Mouse (Mus musculus) frontal cortex, postnatal 25 days (tissue): Measurements from ENCODE around the gene Hnf4a.

Experiments used
- DNase-seq, 2 experiments: peaks; one replicate each; pipeline ENCODE4 v3.0.0; 2022; ENCODE audit warnings: low spot score in 2 of 2

Hnf4a gene

DNA sequence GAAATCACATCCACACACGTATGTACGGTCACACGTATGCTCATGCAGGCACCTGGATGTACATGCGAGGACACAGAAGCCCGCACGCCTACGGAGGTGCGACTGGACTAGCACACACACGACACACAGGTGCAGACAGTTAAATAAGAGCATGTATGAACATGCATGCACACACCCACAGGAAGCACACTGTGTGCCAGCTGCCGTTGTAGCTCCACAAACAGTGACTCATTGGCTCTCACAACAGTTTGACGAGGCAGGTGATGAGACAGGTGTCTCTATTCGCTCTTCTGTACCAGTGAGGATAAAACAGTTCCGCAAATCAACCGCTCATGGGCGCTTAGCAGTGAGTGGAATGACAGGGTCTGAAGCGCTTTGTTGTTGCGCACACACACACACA, 16.0 kb upstream of the Hnf4a start:
- DNase-seq, result no peak

DNA sequence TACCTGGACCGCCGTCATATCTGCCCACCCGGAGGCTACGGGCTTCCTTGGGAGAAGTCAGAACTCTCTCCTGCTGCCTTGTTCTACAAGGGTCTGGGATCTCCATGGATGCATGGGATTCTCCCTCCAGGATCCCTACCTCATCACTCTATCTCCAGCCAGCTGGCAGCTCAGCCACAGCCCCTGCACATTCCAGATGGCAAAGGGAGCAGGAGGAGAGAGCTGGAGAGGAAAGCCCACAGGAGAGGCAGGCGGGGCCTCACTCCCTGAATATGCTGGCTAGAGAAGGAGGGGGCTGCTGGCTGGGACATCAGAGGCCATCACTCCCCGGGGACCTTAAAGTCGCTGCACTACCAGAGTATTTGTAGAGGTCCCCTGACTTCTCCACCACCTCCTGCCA, 15.3 kb upstream of the Hnf4a start:
- no peak for DNase-seq

DNA sequence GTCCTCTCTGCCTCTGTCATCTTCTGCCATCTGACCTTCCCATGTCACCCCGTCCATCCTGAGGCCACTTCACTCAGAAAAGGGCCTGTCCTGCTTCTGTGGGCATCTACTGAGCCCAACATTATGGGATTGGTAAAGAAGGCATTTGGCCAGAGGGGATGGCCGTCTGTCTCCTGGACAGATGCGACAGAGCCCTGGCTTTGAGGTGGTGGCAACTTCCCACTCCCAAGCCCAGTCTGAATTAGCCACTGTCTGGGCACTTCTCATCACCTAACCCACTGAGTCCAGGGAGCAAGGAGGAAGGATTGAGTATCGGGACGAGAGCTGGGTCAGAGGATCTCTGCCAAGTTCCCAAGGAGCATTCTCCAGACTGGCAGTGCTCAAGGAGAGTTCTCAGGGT, 14.6 kb upstream of the Hnf4a start, which contains the start of gene R3hdml:
TSS of gene R3hdml (plus strand) at position 301 of the 400 bp plus-strand sequence.
- DNase-seq, result no peak

DNA sequence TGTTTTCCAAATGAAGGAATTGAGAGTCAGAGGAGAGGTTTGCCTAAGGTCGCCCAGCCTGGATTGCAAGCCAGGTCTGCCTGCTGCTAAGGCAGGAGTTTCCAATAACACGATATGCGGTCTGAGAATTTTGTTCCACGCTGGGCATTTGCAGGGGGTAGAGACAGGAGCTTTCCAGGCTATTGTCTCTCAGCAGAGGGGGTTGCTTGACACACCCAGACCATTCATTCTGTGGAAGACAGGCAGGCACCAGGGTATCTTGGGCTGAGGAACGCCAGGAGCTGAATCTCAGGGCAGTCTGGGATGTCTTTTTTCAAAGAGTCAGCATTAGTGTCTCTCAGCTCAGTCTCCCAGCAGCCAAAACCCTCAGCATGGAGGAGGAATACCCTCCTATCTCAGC, 13.6 kb upstream of the Hnf4a start:
- DNase-seq, result no peak

- no peak for DNase-seq
These were observed 12.6 kb upstream of the Hnf4a start for GRCm38 (mm10) chr2:163493976-163494375.

DNA sequence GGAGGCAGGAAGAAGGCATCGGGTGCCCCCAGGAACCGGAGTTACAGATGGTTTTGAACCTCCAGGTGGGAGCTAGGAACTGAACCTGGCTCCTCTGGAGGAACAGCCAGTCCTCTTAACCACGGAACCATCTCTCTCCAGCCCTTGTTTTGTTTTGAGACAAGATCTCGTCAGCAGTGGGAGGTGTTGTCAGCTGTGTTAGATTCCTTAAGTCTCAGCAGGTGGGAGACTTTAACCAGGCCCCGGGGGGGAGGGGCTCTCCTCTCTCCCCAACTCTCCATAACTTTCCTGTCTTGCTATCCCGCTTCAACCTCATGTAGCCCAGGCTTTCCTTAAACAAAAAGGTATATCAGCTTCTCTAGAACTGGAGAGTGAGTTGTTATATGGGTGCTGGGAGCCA, 12.2 kb upstream of the Hnf4a start:
- no peak for DNase-seq

DNA sequence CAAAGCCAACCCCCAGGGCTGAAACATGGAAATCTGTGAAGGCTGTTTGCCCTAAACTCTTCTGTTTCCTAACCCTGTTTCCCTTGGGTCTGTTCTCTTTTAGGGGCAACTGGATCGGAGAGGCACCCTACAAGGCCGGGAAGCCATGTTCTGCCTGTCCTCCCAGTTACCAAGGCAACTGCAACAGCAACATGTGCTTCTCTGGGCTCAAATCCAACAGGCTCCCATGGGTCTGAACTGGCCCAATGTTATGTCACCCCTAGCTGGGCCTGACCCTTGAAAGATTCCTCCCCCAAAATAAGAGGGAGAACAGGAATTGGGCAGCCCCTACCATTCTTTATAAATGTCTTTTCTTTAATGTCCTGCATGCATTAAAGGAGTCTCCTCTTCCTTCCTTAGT, 4.4 kb upstream of the Hnf4a start:
- no peak for DNase-seq

GRCm38 (mm10) chr2:163503191-163503590, 3.4 kb upstream of the Hnf4a start:
- DNase-seq, result no peak

- no peak for DNase-seq
These were observed 19.2 kb downstream of the Hnf4a start for GRCm38 (mm10) chr2:163525761-163526243.

GRCm38 (mm10) chr2:163527497-163527896, 20.9 kb downstream of the Hnf4a start:
- no peak for DNase-seq

- DNase-seq, result no peak
These were observed 23.8 kb downstream of the Hnf4a start for GRCm38 (mm10) chr2:163530418-163530817.

DNA sequence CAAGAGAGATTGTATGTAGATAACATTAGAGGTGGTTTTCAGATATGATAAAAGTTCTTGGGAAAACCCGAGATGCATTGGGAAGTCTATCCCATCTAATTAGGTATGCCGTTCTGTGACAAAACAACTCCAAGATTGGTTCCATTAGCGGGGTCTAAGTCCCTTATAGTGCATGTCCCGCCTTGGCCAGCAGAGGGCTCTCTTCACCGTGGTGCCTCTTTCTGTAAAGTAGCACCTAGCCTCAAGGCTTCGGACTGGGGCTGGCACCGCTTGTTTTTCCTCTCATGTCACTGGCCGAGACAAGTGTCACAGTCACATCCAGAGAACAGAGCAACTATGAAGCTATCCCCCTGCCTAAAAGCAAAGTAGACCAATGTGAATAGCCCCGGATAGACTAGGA, 25.3 kb downstream of the Hnf4a start:
- peak; percentile 69 to 73 for DNase-seq

- DNase-seq, result no peak
These were observed 26.6 kb downstream of the Hnf4a start for GRCm38 (mm10) chr2:163533226-163533625.

DNA sequence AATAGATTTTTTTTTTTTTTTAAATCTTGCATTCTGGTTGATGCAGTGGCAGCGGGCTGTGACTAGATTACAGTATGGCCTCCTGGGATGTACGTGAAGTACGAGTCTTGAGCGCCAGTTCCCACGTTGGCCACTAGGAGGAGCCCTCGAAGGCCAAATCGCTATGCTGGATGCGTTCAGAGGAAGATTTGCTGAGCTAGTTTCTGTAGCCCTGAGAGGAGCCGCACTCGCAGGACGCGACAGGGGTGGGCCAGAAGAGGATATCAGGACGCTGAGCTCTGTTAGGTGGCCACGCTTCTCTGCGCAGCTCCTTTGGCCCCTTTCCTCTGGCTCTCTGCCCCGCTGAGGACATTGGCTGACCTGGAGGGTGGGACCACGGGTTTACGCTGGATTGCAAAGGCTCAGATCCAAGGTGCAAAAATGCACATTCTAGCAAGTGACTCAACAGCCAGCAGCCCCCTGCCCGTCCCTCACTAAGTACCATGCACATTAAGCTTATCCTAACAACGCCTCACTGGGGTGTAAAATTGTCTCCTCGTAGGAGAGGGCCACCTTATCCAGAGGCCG, 28.4 kb downstream of the Hnf4a start:
- DNase-seq, result peak; percentile 89 to 95

- DNase-seq, result no peak
These were observed 30.8 kb downstream of the Hnf4a start for GRCm38 (mm10) chr2:163537443-163537842.

DNA sequence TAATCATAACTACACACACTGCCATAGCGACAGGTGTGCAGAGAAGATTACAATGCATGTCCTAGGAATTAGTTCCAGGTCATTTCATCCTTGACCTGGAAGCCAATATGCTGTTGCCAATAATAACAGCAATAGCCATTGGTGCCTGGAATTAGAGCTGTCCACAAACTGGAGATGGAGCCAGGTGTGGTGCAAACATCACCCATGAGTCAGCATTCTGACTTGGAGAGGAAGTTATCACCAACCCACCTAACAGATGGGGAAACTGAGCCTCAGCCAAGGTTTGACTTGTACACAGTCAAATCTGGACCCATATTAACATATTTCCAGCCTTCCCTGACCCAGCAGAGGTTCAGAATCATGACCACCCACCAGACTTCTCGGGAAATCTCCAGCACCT, 31.8 kb downstream of the Hnf4a start:
- no peak for DNase-seq

GRCm38 (mm10) chr2:163539321-163540040, 32.9 kb downstream of the Hnf4a start:
- DNase-seq, result no peak

- DNase-seq, result no peak
These were observed 33.9 kb downstream of the Hnf4a start for GRCm38 (mm10) chr2:163540231-163541117.

- no peak for DNase-seq
These were observed 35.1 kb downstream of the Hnf4a start for GRCm38 (mm10) chr2:163541568-163542182.

DNA sequence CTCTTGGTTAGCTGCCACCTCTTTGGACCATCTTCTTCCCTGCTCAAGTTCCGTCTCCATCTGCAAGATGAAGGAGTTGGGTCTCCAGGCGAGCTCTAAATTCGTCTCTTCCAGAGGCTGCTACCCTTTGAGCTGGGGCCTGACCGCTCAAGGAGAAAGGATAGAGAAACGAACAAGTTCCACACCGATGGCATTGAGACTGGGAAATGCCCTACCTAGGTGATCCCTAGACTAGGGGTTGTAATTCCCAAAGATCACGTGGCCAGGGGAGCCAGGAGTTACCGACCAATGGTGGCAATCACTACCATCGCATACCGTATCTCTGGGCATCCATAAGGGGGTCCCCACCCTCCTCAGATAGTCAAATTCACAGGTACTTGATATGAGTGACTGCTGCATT, 36.1 kb downstream of the Hnf4a start:
- DNase-seq, result no peak

GRCm38 (mm10) chr2:163546623-163547318, 40.2 kb downstream of the Hnf4a start:
- DNase-seq, result no peak
